Mouse (Mus musculus) testis, postnatal 14 days (tissue): ENCODE measurements at regions not wholly inside any gene's neighbourhood (a gene's known extent, or its start where the extent isn't known, plus 50 kb on each side); places are given as distances from the start of the nearest gene placed in this dataset.

Experiments used
- DNase-seq: peaks from one replicate; pipeline ENCODE4 v3.0.0; 2021; ENCODE audit warnings: low spot score

DNA sequence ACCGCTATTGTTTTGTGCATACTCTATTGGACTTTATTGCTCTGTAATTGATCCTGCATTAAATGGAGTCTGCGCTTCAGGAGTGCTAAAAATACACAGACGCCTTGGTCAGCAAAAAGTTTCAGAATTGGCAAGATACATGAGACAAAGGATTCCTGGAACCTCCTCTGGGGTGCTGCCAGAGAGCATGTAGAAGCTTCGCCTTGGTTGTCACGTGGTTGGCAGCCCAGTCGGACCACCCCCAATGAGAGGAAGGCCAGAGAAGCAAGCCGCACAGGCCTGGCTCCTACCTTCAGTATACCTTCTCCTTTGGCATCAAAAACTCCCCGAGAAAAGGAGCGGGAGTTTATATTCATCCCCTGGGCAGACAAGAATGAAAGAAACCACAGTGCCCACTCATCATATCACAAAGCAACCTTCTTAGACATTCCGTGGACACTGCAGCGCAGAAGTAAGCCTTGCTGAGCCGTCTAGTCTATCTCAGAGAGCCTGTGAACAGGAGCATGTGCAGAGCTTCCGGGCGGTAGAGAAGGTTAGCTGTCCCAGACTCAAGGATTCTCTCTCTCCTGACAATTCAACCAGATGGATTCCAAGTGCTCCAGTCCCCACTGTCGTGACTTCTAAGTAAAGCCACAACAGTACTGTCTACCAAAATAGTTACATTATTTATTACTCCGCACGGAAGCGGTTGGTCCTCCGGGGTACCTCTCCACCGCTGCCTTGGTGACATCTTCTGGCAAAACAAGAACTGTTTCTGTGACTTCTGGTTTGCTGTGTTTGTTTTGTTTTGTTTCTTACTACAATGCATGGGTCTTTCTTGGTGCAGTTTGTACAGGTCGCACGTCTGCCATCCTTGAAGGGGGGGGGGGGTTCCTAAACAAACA lies 85.6 kb upstream of the Myo10 start:
- peak; percentile 65 for DNase-seq

DNA sequence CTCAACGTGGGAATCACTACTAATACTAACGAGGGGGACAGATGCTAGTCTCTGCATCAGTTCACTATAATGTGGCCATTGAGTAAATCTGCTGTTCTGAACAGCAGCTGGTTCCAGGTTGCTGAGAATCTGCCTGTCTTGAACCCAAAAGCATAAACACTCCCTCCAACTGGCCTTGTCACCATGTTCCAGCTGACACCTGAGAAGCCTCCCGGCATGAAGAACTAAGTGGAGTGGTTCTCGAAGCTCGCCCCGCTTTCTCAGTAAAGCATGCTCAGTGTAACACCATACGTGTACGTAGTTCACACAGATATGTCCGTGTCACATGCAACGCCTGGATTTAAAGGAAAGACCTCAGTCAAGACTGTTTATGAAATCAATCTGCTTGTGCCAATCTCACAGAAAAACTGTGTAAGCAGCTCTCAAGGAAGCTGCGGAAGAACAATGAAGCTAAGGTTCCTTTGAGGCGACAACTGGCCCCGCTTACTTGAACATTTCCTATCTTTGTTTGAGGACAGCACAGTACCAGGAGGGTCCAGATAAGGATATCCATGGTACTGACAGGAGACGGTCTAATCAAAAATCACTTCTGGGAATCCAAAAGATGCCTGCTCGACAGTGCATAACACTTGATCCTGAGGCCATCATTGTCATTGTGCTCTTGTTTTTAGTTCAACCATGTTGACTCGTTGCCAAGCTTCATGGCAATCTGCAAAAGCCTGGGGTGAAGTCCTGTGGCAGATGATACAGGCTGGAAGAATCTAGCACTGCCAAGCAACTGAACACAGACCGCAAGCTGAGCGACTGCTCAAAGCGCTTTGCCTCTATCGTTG lies 82.8 kb upstream of the Myo10 start:
- DNase-seq: no peak

DNA sequence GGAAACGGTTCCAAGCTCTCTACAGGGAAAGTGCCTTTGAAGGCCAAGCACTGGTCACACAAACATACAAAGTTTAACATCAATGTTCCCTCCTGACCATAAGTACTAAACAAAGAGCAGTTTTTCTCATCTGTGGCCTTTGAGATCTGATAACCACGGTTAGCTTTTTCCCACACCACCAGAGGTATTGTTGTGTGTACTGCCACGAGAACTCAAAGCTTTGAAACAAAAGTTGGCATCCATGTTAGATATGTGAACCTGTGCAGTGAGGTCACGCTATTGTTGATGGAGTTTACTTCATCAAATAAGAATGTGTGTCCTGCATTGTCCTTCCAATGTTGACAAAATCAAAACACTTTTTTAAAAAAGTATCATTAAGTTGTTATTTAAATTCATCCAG lies 79.9 kb upstream of the Myo10 start:
- DNase-seq: no peak

DNA sequence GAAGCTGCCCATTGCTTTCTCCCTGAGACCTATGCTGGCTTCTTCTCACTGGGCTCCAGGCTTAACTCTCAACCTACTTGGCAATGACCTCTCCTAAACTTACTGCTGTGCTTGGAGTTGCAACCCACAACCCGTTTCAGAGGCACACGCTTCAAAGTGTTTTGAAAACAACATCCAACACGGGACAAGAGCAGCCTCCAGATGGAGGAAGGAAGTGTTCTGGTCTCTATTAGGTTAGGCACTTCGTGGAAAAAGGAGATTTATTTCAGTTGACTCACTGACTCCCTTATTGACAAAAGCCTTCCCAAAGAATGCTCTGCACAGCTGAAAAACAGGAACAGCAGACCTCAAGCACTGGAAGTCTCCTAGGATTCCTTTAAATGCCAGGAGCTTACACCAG lies 76.1 kb upstream of the Myo10 start:
- DNase-seq: no peak

DNA sequence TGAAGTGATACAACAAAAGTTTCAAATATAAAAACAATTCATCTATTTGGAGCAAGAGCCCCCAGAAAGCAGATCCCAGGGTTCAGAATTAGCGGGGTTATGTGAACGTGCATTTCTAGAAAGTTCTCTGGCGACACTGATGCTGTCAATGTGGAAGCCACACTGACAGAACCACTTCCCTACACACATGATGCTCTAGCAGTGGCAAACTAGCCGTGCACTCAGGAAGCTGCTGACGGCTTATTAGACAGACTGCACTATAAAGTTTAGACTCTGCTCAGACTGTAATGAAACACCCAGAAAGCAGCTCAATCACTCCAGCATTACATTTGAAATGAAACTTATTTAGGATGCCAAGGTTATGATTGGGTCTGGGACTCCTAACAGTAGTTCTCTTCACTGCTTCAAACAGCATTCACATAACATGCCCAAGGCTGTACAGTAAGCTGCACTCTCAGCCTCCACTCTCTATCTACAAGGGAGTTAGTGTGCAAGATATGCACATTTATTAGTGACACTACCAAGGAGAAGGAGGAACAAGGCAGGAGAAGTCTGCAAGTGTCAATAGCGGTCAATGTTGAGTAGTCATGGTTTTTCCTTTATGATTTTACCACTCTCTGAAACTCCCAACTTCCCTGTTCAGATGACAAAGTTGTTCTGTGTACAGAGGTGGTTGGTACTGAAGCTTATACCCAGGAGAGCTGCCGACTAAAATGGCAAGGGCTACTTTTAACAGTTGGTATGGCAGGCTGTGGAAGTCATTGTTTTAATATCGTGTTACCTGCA lies 71.9 kb upstream of the Myo10 start:
- no peak for DNase-seq

DNA sequence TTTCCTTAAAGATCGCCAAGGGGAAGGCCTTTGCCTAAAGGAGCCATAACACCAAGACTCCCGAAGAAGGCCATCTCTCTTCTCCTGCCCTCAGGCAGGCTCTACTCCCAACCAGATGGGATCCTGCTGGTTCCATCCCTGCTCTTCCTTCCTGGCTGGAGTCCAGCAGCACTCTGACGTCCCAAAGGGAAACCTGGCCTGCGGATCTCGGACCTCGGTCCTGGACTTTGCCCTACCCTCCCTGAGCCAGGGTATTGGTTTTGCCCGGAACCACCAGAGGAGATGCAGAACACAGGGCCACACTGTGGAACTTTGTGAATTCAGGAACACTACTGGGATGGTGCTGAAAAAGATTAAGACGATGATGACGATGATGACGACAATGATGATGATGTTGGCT lies 67.4 kb upstream of the Myo10 start:
- no peak for DNase-seq

DNA sequence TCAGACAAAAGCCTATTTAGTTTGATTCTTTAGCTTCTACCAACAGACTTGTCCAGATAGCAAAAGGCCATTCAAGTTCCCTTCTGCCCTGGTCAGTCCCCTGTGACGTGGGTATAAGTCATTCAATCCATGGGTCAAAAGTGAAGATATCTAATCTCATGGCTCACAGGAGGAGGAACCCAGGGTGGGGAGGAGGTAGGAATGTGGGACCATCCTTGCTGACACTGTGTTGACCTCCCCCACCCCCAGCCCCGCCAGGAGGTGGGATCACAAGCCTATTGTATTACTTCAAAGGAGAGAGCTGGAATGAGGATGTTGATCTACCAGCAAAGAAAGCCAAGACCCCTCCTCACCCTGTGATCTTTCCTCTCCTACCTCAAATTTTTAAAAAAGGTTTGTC lies 66.5 kb upstream of the Myo10 start:
- DNase-seq: no peak

DNA sequence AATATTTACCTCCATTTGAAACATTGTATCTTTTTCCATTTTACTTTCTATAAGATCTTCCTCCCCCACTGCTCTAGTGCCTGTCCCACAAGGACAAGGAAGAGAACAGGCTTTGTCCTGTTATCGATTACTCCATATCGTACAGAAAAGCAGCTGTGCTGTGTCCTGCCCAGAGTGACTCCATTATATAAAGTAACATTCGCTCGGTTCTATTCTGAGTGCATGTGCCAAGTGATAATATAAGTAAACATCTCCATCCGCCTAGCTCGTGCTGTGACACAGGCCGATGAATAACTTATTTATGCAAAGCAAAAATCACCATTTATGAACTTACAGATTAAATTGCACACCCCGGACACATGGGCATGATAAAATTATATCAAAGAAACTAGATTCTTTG lies 64.8 kb upstream of the Myo10 start:
- no peak for DNase-seq

DNA sequence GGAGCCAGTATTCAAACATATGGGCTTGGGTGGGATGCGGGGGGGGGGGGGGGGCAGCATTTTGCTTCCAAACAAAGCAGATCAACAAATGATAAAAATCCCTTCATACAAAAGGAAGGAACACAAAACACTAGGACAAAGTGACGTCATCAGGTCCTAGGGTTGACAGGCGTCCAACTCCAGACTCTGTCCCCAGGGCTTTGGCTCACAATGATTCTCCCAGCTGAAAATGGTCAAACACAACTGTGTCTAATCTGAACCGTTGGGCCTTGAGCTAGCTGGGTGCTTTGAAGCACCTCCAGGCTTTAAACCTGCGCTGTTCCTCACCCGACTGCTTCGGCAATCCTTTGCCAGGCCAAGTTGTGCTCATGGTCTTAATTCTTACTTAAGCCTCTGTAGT lies 64.1 kb upstream of the Myo10 start:
- no peak for DNase-seq

DNA sequence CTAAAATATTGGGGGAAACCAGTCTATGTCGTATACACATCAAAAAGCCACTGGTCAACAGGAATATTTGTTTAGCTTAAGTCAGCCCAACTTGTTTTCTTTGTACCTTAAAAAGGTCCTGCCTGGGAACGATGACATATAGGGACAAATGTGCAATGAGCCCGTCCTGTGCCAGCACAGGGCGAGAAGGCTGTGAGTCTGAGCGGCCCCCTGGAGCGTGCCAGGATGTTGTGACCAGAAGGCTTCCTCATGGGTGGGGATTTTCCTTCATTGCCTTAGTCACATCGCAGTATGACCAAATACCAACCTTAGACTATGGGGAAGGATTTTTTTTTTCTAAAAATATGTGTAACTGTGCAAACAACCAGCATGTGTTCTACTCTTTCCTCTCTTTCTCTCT lies 58.7 kb upstream of the Myo10 start:
- no peak for DNase-seq

DNA sequence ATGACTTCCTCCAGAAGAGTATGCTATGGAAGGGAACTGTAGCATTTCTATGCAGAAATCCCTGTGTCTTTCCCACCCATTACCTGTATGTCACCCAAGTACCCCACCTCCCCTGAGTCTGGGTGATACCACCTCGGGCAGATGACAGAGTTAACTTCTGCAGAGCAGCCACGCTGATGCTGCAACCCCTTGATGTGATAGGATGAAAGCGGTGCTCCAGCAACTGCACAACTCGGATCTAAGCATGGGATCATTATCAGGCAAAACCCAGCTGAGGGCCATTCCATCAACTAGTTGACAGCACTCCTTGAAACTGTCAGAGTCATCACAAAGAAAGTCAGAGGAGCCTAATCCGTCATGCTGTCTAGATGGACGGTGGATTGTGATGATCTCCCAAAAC lies 49.8 kb upstream of the Myo10 start:
- DNase-seq: no peak
